Mouse (Mus musculus): ENCODE data around the gene Kcnd3.

GRCm38 (mm10) chr3:105675932-105676331 lies 223.8 kb downstream of the Kcnd3 start:
- no peak for TF ChIP-seq CTCF (IDR thresholded peaks at IDR 0.05; ENCODE audit: low read depth, low read length)
- TF ChIP-seq POLR2AphosphoS5 (IDR thresholded peaks at IDR 0.05; ENCODE audit: insufficient replicate concordance, low read depth, low read length): no peak
- no peak for TF ChIP-seq TAL1 (conservative IDR thresholded peaks at IDR 0.05; ENCODE audit: low read depth, low read length)
- no peak for TF ChIP-seq GATA1 (IDR thresholded peaks at IDR 0.05; ENCODE audit: borderline replicate concordance, low read length)
- no peak for TF ChIP-seq GATA2 (IDR thresholded peaks at IDR 0.05; ENCODE audit: borderline replicate concordance, low read depth, low read length)
